Mouse (Mus musculus): Measurements from ENCODE around the gene Tmem184b. TPM values are rescaled to one million over a fixed set of nuclear protein-coding genes. Genes with fewer than 3 reads are reported as not detected.

The Tmem184b gene
- polyA plus RNA-seq, 1 experiment from 2014 or later: 36.2 TPM

DNA sequence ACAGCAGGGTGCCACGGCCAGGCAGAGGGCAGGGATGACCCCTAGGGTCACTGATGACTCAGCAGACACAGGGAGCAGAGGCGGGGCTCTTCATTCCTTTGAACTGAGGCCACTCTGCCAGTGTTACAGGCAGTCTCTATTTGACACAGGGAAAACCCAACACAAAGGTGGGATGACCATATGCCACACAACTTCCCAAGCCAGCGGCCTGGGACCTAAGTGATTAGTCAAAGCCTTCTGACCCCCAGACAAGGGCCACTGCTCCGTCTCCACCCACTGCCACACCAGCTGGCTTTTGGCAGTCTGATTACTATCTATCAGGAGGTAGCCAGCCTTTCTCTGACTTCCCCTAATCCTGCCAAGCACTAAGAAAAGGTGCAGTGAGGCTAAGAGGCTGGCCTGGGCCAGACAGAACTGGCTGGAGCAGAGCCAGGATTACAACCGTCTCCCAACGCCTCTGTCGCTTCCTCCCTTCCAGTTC is 31.9 kb upstream of the Tmem184b start:
- Histone ChIP-seq H3K36me3 (replicated peaks; ENCODE audit: control insufficient read depth, insufficient read depth, low read depth, low read length) (peaks cover 20% of the 10 kb centered on the region), H3K27me3 (ENCODE audit: control insufficient read depth, insufficient read depth, low read length) (no peaks in the 10 kb centered on the region), H3K4me1 (ENCODE audit: control insufficient read depth, insufficient read depth, low read length) (peaks cover 9% of the 10 kb centered on the region), H3K9ac (replicated peaks; ENCODE audit: low read length) (no peak overlapping the region), H3K4me2 (ENCODE audit: low read depth, low read length) (no peak overlapping the region), H3K27ac (replicated peaks; ENCODE audit: low read depth, low read length) (no peak overlapping the region), H3K9me3 (replicated peaks; ENCODE audit: control insufficient read depth, low read length) (no peaks in the 10 kb centered on the region), H3K4me3 (ENCODE audit: low read depth, low read length) (no peak overlapping the region)
- ATAC-seq (replicated peaks; ENCODE audit: insufficient number of reproducible peaks, low FRiP score, low TSS enrichment, low read depth) (no peak), DNase-seq (ENCODE audit: low spot score) (no peak)
- WGBS: 62% methylated on average over 7 of the region's 7 CpGs

DNA sequence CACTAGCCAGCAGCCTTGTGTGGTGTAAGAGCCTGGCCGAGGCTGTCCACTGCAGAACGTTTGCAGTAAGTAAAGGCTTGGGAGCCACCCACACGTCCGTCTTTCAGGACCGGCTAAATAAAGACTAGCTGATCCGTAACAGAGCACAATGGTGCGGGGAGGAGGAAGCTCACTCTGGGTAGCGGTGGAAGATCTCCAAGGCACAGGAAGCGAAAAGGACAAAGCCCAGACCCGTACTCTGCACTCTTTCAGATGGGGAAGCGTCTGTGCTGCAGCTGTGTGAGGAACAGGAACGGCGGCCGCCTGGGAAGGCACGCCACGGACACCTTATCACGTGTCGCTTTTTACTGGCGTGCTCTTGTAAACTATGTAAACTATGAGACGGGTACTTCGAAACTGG is 29.5 kb upstream of the Tmem184b start:
- no peak overlapping the region for H3K4me2 ChIP-seq (ENCODE audit: low read depth, low read length)
- H3K4me1 ChIP-seq (ENCODE audit: control insufficient read depth, insufficient read depth, low read length): no peaks in the 10 kb centered on the region
- DNase-seq (ENCODE audit: low spot score): no peak
- H3K4me3 ChIP-seq (ENCODE audit: low read depth, low read length): no peak overlapping the region
- no peaks in the 10 kb centered on the region for H3K27me3 ChIP-seq (ENCODE audit: control insufficient read depth, insufficient read depth, low read length)
- H3K9me3 ChIP-seq (replicated peaks; ENCODE audit: control insufficient read depth, low read length): no peaks in the 10 kb centered on the region
- no peak overlapping the region for H3K9ac ChIP-seq (replicated peaks; ENCODE audit: low read length)
- H3K27ac ChIP-seq (replicated peaks; ENCODE audit: low read depth, low read length): no peak overlapping the region
- no peak for ATAC-seq (replicated peaks; ENCODE audit: insufficient number of reproducible peaks, low FRiP score, low TSS enrichment, low read depth)
- 56% methylated on average over 21 of the region's 21 CpGs for WGBS
- H3K36me3 ChIP-seq (replicated peaks; ENCODE audit: control insufficient read depth, insufficient read depth, low read depth, low read length): peaks cover 31% of the 10 kb centered on the region

DNA sequence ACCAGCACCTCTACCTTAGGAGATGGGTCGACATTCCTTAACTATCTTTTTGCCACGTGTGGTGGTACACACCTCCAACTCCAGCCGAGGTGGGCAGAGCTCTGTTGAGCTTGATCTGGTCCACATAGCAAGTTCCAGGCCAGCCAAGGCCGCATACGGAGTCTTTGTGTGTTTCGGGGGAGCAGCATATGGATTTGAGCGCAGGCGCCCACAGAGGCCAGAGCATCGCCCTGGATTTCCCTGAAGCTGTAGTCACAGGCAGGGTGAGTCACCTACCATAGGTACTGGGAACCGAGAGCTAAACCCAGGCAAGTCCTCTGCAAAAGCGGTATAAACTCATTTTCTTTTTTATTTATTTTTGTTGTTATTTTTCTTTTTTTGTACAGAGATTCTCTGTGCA is 29.0 kb upstream of the Tmem184b start:
- no peaks in the 10 kb centered on the region for H3K27me3 ChIP-seq (ENCODE audit: control insufficient read depth, insufficient read depth, low read length)
- no peak for DNase-seq (ENCODE audit: low spot score)
- H3K4me3 ChIP-seq (ENCODE audit: low read depth, low read length): no peak overlapping the region
- no peaks in the 10 kb centered on the region for H3K9me3 ChIP-seq (replicated peaks; ENCODE audit: control insufficient read depth, low read length)
- H3K4me2 ChIP-seq (ENCODE audit: low read depth, low read length): no peak overlapping the region
- H3K27ac ChIP-seq (replicated peaks; ENCODE audit: low read depth, low read length): no peak overlapping the region
- H3K36me3 ChIP-seq (replicated peaks; ENCODE audit: control insufficient read depth, insufficient read depth, low read depth, low read length): peaks cover 28% of the 10 kb centered on the region
- WGBS: 88% methylated on average over 11 of the region's 11 CpGs
- no peak overlapping the region for H3K9ac ChIP-seq (replicated peaks; ENCODE audit: low read length)
- ATAC-seq (replicated peaks; ENCODE audit: insufficient number of reproducible peaks, low FRiP score, low TSS enrichment, low read depth): no peak
- H3K4me1 ChIP-seq (ENCODE audit: control insufficient read depth, insufficient read depth, low read length): no peaks in the 10 kb centered on the region

DNA sequence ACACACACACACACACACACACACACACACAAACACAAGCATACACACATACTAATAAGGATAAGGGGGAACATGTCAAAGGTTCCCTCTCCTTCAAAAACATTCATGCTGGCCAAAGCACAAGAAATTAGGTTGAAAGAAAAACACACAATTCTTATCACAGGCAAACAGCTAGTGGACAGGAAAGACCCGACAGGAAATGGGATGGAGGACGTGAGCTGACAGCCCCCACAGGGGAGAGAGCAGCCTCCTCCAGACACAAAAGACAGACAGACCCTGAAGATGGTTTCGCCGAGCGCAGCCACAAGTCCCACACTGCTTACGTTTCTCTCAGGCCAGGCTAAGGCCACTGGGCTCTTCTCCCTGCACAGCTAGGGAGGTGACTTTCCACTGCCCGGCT is 28.6 kb upstream of the Tmem184b start:
- Histone ChIP-seq H3K4me2 (ENCODE audit: low read depth, low read length) (no peak overlapping the region), H3K27ac (replicated peaks; ENCODE audit: low read depth, low read length) (no peak overlapping the region), H3K9ac (replicated peaks; ENCODE audit: low read length) (no peak overlapping the region), H3K4me3 (ENCODE audit: low read depth, low read length) (no peak overlapping the region), H3K9me3 (replicated peaks; ENCODE audit: control insufficient read depth, low read length) (no peaks in the 10 kb centered on the region), H3K4me1 (ENCODE audit: control insufficient read depth, insufficient read depth, low read length) (no peaks in the 10 kb centered on the region), H3K27me3 (ENCODE audit: control insufficient read depth, insufficient read depth, low read length) (no peaks in the 10 kb centered on the region), H3K36me3 (replicated peaks; ENCODE audit: control insufficient read depth, insufficient read depth, low read depth, low read length) (peaks cover 28% of the 10 kb centered on the region)
- DNase-seq (ENCODE audit: low spot score) (no peak), ATAC-seq (replicated peaks; ENCODE audit: insufficient number of reproducible peaks, low FRiP score, low TSS enrichment, low read depth) (no peak)
- WGBS: 64% methylated on average over 7 of the region's 7 CpGs

DNA sequence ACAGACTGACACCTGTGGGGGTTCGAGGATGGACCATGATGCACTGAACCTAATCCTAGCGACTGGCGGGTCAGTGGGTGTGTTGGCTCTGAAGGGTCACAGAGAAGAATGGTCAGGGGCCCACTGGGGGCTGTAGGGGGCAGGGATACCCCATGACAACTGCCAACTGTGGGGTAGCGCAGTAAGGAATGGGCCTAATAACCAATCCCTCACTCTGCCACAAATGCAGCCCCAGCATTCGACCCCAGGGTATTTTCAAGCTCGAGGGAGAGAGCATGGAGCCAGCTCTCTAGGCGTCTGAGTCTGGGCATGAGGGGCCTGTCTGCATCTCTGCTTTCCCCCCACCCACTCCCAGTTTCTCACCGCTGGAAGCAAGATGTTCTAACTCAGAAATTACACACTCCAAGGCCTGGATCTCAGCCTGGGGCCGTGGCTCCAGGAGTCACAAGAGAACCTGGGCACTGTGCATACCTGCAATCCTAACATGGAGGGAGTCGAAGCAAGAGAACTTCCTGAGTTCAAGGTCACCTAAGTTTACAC is 27.2 kb upstream of the Tmem184b start:
- no peaks in the 10 kb centered on the region for H3K4me1 ChIP-seq (ENCODE audit: control insufficient read depth, insufficient read depth, low read length)
- no peak overlapping the region for H3K9ac ChIP-seq (replicated peaks; ENCODE audit: low read length)
- H3K4me3 ChIP-seq (ENCODE audit: low read depth, low read length): no peak overlapping the region
- no peak for ATAC-seq (replicated peaks; ENCODE audit: insufficient number of reproducible peaks, low FRiP score, low TSS enrichment, low read depth)
- H3K4me2 ChIP-seq (ENCODE audit: low read depth, low read length): no peak overlapping the region
- H3K27ac ChIP-seq (replicated peaks; ENCODE audit: low read depth, low read length): no peak overlapping the region
- H3K27me3 ChIP-seq (ENCODE audit: control insufficient read depth, insufficient read depth, low read length): no peaks in the 10 kb centered on the region
- 75% methylated on average over 10 of the region's 10 CpGs for WGBS
- no peak for DNase-seq (ENCODE audit: low spot score)
- H3K9me3 ChIP-seq (replicated peaks; ENCODE audit: control insufficient read depth, low read length): no peaks in the 10 kb centered on the region
- H3K36me3 ChIP-seq (replicated peaks; ENCODE audit: control insufficient read depth, insufficient read depth, low read depth, low read length): peaks cover 32% of the 10 kb centered on the region

DNA sequence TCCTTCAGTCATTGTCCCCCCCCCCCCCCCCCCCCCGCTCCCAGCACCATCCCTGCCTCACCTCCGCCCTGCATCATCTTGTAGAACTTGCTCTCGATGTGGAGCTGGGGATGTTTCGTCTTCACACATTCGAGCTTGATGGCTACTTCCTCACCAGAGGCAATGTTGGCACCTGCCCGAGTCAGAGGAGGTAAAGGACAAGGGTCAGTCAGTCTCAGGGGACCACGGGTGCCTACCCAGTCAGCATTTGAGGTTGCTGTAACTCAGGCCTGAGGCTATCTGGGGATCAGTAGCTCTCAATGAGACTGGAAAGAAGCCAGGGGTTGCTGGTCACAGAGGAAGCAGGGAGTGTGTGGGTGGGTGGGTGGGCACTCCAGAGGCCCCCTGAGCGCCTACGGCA is 26.6 kb upstream of the Tmem184b start:
- 91% methylated on average over 8 of the region's 9 CpGs for WGBS
- Histone ChIP-seq H3K4me3 (ENCODE audit: low read depth, low read length) (no peak overlapping the region), H3K9me3 (replicated peaks; ENCODE audit: control insufficient read depth, low read length) (no peaks in the 10 kb centered on the region)

DNA sequence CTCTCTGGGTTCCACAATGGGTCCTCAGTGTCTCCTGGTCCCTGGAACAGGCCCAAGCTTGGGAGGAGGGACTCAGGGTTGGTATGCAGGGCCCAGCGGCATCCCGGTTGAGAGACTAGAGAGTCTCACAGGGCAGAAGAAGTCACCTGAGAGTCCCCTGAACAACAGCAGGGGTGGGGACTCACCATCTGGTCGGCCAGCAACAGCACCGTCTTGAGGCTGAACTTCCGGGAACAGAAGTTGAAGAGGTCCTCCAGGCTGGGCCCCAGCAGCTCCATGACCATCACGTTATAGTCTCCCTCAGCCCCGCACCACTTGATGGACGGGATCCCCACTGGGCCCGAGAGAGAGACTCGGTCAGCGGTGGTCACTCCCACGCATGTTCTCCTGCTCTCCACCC is 26.2 kb upstream of the Tmem184b start:
- H3K27ac ChIP-seq (replicated peaks; ENCODE audit: low read depth, low read length): no peak overlapping the region
- ATAC-seq (replicated peaks; ENCODE audit: insufficient number of reproducible peaks, low FRiP score, low TSS enrichment, low read depth): no peak
- no peak for DNase-seq (ENCODE audit: low spot score)
- peaks cover 30% of the 10 kb centered on the region for H3K36me3 ChIP-seq (replicated peaks; ENCODE audit: control insufficient read depth, insufficient read depth, low read depth, low read length)
- no peak overlapping the region for H3K4me3 ChIP-seq (ENCODE audit: low read depth, low read length)
- no peaks in the 10 kb centered on the region for H3K9me3 ChIP-seq (replicated peaks; ENCODE audit: control insufficient read depth, low read length)
- no peak overlapping the region for H3K4me2 ChIP-seq (ENCODE audit: low read depth, low read length)
- H3K4me1 ChIP-seq (ENCODE audit: control insufficient read depth, insufficient read depth, low read length): no peaks in the 10 kb centered on the region
- no peak overlapping the region for H3K9ac ChIP-seq (replicated peaks; ENCODE audit: low read length)
- 94% methylated on average over 12 of the region's 12 CpGs for WGBS
- H3K27me3 ChIP-seq (ENCODE audit: control insufficient read depth, insufficient read depth, low read length): no peaks in the 10 kb centered on the region

More for the DNA sequence above, 26.6 kb upstream of the Tmem184b start:
- no peaks in the 10 kb centered on the region for H3K27me3 ChIP-seq (ENCODE audit: control insufficient read depth, insufficient read depth, low read length)
- H3K9ac ChIP-seq (replicated peaks; ENCODE audit: low read length): no peak overlapping the region
- DNase-seq (ENCODE audit: low spot score) (no peak), ATAC-seq (replicated peaks; ENCODE audit: insufficient number of reproducible peaks, low FRiP score, low TSS enrichment, low read depth) (no peak)
- H3K36me3 ChIP-seq (replicated peaks; ENCODE audit: control insufficient read depth, insufficient read depth, low read depth, low read length): peaks cover 33% of the 10 kb centered on the region
- no peak overlapping the region for H3K27ac ChIP-seq (replicated peaks; ENCODE audit: low read depth, low read length)
- H3K4me1 ChIP-seq (ENCODE audit: control insufficient read depth, insufficient read depth, low read length): no peaks in the 10 kb centered on the region
- no peak overlapping the region for H3K4me2 ChIP-seq (ENCODE audit: low read depth, low read length)

DNA sequence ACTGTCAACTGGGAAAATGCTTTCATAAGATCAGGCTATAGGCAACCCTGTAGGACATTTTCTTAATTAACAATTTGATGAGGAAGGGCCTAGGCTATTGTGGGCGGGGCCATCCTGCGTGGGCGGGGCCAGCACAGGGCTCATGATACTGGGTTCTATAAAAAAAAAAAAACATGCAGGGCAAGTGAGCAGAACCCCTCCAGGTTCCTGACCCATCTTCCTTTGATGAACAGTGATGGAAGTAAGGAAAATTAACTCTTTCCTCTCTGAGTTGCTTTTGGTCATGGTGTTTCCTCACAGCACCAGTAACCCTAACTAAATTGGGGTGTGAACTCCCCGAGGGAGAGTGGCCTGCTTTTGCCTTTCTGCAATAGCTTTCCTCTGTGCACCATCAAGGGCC is 25.2 kb upstream of the Tmem184b start:
- DNase-seq (ENCODE audit: low spot score) (no peak), ATAC-seq (replicated peaks; ENCODE audit: insufficient number of reproducible peaks, low FRiP score, low TSS enrichment, low read depth) (no peak)
- 86% methylated on average over 4 of the region's 4 CpGs for WGBS
- H3K4me2 ChIP-seq (ENCODE audit: low read depth, low read length): no peak overlapping the region
- no peak overlapping the region for H3K9ac ChIP-seq (replicated peaks; ENCODE audit: low read length)
- H3K27ac ChIP-seq (replicated peaks; ENCODE audit: low read depth, low read length): no peak overlapping the region
- peaks cover 32% of the 10 kb centered on the region for H3K36me3 ChIP-seq (replicated peaks; ENCODE audit: control insufficient read depth, insufficient read depth, low read depth, low read length)
- H3K9me3 ChIP-seq (replicated peaks; ENCODE audit: control insufficient read depth, low read length): no peaks in the 10 kb centered on the region
- no peaks in the 10 kb centered on the region for H3K4me1 ChIP-seq (ENCODE audit: control insufficient read depth, insufficient read depth, low read length)
- H3K4me3 ChIP-seq (ENCODE audit: low read depth, low read length): no peak overlapping the region
- H3K27me3 ChIP-seq (ENCODE audit: control insufficient read depth, insufficient read depth, low read length): no peaks in the 10 kb centered on the region

Data from embryonic facial prominence, embryonic 11.5 days (tissue).